Mouse (Mus musculus): ENCODE results near the gene Pms1.

Gene Pms1

DNA sequence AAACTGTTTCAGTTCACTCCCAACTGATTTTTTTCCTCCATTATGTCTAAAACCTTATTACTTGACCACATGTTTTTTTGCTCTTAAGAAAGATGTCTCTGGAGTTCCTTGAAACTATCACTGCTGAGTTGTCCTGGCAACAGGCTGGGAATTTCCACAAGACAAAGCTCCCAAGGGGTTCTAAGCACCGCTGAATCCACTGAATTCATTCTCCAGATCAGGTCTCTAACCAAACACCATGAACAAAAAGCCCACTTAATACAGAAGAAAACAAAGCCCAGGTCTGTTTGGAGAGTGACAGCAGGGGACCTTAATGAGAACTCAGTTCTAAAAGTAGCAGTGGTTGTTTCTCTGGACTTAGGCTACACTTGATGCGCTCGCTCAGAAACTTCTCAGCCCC lies 105.6 kb downstream of the Pms1 start:
- no peak for DNase-seq

GRCm38 (mm10) chr1:53189620-53190019 lies 107.2 kb downstream of the Pms1 start:
- no peak for DNase-seq

DNA sequence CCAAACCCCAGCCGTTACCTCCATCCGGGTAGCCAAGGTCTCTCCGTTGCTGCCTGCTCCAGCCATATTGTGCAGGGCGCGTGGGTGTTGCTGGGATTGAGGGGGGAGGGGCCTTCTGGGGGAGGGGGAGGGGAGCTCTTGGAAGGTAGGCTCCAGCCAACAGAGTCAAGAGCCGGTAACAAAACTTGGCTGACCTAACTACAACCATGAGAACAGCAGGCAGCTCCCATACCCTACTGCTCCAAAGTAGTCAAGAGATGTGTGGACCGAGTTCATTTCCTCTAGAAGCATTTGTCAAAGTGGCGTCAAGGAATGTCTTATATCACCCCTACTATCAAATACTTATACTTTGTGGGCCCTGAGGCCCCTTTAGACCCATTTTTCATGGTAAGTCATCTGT lies 109.3 kb downstream of the Pms1 start, which contains the start of gene 1700019A02Rik:
TSS of gene 1700019A02Rik (minus strand) at position 101 of the 400 bp plus-strand sequence.
- no peak for DNase-seq

GRCm38 (mm10) chr1:53186301-53186700 lies 110.5 kb downstream of the Pms1 start:
- DNase-seq, result no peak

DNA sequence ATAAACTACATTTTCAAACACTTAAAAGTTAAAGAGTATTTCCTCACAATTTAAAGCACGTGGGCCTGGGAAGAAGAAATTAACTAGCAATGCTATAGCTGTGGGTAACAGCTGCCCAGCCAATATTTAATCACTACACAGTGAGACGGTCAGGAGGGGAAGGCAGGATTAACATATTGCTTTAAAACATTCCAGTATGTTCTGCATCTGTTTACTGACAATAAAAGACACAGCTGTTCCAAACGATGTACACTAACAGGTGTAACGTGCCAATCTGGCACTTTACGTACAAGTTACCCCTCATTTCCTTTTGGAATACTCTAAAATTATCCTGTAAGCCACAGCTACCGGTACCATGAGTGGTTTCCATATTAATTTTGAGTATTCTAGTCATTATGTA lies 139.1 kb downstream of the Pms1 start:
- no peak for DNase-seq

Data from kidney, adult 18-20 months (tissue).